Mouse (Mus musculus) kidney, postnatal 0 days (tissue): ENCODE measurements at regions not wholly inside any gene's neighbourhood (a gene's known extent, or its start where the extent isn't known, plus 50 kb on each side); places are given as distances from the start of the nearest gene placed in this dataset.

Experiments
- ATAC-seq: fragments of 200-750 bp; cut with Nextera tagmentation; replicated peaks from 2 replicates; pipeline ENCODE4 v1.8.0; 2017; ENCODE audit warnings: low read depth, moderate number of reproducible peaks, moderate TSS enrichment, moderate library complexity; ENCODE audit not compliant: low FRiP score
- DNase-seq: peaks from one replicate; pipeline ENCODE4 v3.0.0-alpha.2; 2016; ENCODE audit warnings: low spot score
- H3K27ac ChIP-seq: fragments of 300-500 bp; sonication (generic); 2 replicates; pipeline ENCODE4 v1.5.1; 2014; ENCODE audit warnings: mild to moderate bottlenecking
- H3K27me3 ChIP-seq: fragments of 300-500 bp; sonication (generic); 2 replicates; pipeline ENCODE4 v1.6.1; 2014; ENCODE audit warnings: low read length, mixed read lengths; ENCODE audit not compliant: insufficient read depth
- H3K36me3 ChIP-seq: fragments of 300-500 bp; sonication (generic); 2 replicates; pipeline ENCODE4 v1.6.1; 2014; ENCODE audit warnings: low read length, mixed read lengths; ENCODE audit not compliant: insufficient read depth
- H3K4me1 ChIP-seq: fragments of 300-500 bp; sonication (generic); replicated peaks from 2 replicates; pipeline ENCODE4 v1.6.1; 2014; ENCODE audit warnings: antibody characterized with exemption, low read length, mixed read lengths; ENCODE audit not compliant: insufficient read depth
- H3K4me2 ChIP-seq: fragments of 300-500 bp; sonication (generic); 2 replicates; pipeline ENCODE4 v1.6.1; 2014; ENCODE audit warnings: mild to moderate bottlenecking, low read length, moderate library complexity, mixed read lengths
- H3K4me3 ChIP-seq: fragments of 300-500 bp; sonication (generic); replicated peaks from 2 replicates; pipeline ENCODE4 v1.5.1; 2014; ENCODE audit warnings: low read depth, low read length
- H3K9ac ChIP-seq: fragments of 300-500 bp; sonication (generic); 2 replicates; pipeline ENCODE4 v1.6.1; 2014; ENCODE audit warnings: low read depth, low read length
- H3K9me3 ChIP-seq: fragments of 300-500 bp; sonication (generic); replicated peaks from 2 replicates; pipeline ENCODE4 v1.6.1; 2016; ENCODE audit warnings: low read length, inconsistent platforms, mixed read lengths
- CTCF ChIP-seq: IDR thresholded peaks from 2 replicates; pipeline ENCODE4 v1.5.1; 2016; ENCODE audit warnings: antibody characterized with exemption, low read depth, mild to moderate bottlenecking, moderate library complexity
- WGBS: fragments of 180-500 bp; shearing (Covaris S2); extraction: QIAGEN DNeasy Blood & Tissue Kit; methylation state at CpG from one replicate; pipeline ENCODE4 v1.1.7; 2014; 5-methylcytosine and 5-hydroxymethylcytosine counted together

- DNase-seq: no peak
Observed at GRCm38 (mm10) chr2:72779268-72780163, 200.7 kb downstream of the Sp3 start.

GRCm38 (mm10) chr2:72781369-72782275, 198.6 kb downstream of the Sp3 start:
- Histone ChIP-seq H3K27me3 (no peaks in the 10 kb centered on the region), H3K4me2 (no peak overlapping the region), H3K4me3 (no peak overlapping the region), H3K9ac (no peak overlapping the region), H3K4me1 (no peaks in the 10 kb centered on the region), H3K9me3 (no peaks in the 10 kb centered on the region), H3K27ac (no peak overlapping the region), H3K36me3 (no peaks in the 10 kb centered on the region)
- ATAC-seq (no peak), DNase-seq (no peak)
- 89% methylated on average over 15 of the region's 15 CpGs for WGBS
- no peak for TF ChIP-seq CTCF

More at GRCm38 (mm10) chr2:72779268-72780163, 200.7 kb downstream of the Sp3 start:
- Histone ChIP-seq H3K27ac (no peak overlapping the region), H3K9me3 (no peaks in the 10 kb centered on the region), H3K27me3 (no peaks in the 10 kb centered on the region), H3K9ac (no peak overlapping the region), H3K4me3 (no peak overlapping the region), H3K4me1 (no peaks in the 10 kb centered on the region), H3K36me3 (no peaks in the 10 kb centered on the region), H3K4me2 (no peak overlapping the region)
- no peak for ATAC-seq
- WGBS: 81% methylated on average over 7 of the region's 7 CpGs
- TF ChIP-seq CTCF: no peak

- H3K4me1 ChIP-seq: no peaks in the 10 kb centered on the region
- H3K4me2 ChIP-seq: no peak overlapping the region
- no peak overlapping the region for H3K9ac ChIP-seq
- no peaks in the 10 kb centered on the region for H3K27me3 ChIP-seq
- no peak for ATAC-seq
- no peak for TF ChIP-seq CTCF
- H3K9me3 ChIP-seq: no peaks in the 10 kb centered on the region
- 41% methylated on average over 7 of the region's 7 CpGs for WGBS
- no peak overlapping the region for H3K27ac ChIP-seq
- H3K4me3 ChIP-seq: no peak overlapping the region
- H3K36me3 ChIP-seq: no peaks in the 10 kb centered on the region
- DNase-seq: no peak
Observed at GRCm38 (mm10) chr2:72782355-72782754, 197.9 kb downstream of the Sp3 start.

GRCm38 (mm10) chr2:72785365-72786043, 194.7 kb downstream of the Sp3 start:
- H3K4me1 ChIP-seq: no peaks in the 10 kb centered on the region
- DNase-seq (no peak), ATAC-seq (no peak)
- 81% methylated on average over 8 of the region's 8 CpGs for WGBS
- TF ChIP-seq CTCF: no peak
- H3K36me3 ChIP-seq: no peaks in the 10 kb centered on the region
- no peak overlapping the region for H3K4me2 ChIP-seq
- no peaks in the 10 kb centered on the region for H3K9me3 ChIP-seq
- H3K27me3 ChIP-seq: no peaks in the 10 kb centered on the region
- H3K27ac ChIP-seq: no peak overlapping the region
- no peak overlapping the region for H3K4me3 ChIP-seq
- no peak overlapping the region for H3K9ac ChIP-seq

- DNase-seq: no peak
- Histone ChIP-seq H3K9me3 (no peaks in the 10 kb centered on the region), H3K9ac (no peak overlapping the region), H3K27me3 (no peaks in the 10 kb centered on the region), H3K4me2 (no peak overlapping the region), H3K27ac (no peak overlapping the region), H3K36me3 (no peaks in the 10 kb centered on the region), H3K4me1 (no peaks in the 10 kb centered on the region), H3K4me3 (no peak overlapping the region)
- no peak for ATAC-seq
- WGBS: 55% methylated on average over 5 of the region's 5 CpGs
- no peak for TF ChIP-seq CTCF
Observed at GRCm38 (mm10) chr2:72786044-72786737, 194.1 kb downstream of the Sp3 start.
